Mouse (Mus musculus) urinary bladder, postnatal 14 days (tissue): ENCODE measurements around the gene Gm20388.
A peak's percentile ranks its signal among the peaks of the same experiment; 100 is the strongest.
"Not testable (repeated sequence)": the region's sequence is repeated elsewhere in the genome, so short reads cannot be mapped to it uniquely, and the experiment has no call there.

ENCODE experiments used
- DNase-seq: peaks from one replicate; pipeline ENCODE4 v3.0.0; 2021; ENCODE audit warnings: low spot score

Gene Gm20388

GRCm38 (mm10) chr8:121395316-121395715, 1484.7 kb downstream of the Gm20388 start:
- no peak for DNase-seq

- DNase-seq, result no peak
Observed at GRCm38 (mm10) chr8:121396151-121396550, 1485.5 kb downstream of the Gm20388 start.

GRCm38 (mm10) chr8:121397201-121397698, 1486.6 kb downstream of the Gm20388 start:
- DNase-seq, result no peak

DNA sequence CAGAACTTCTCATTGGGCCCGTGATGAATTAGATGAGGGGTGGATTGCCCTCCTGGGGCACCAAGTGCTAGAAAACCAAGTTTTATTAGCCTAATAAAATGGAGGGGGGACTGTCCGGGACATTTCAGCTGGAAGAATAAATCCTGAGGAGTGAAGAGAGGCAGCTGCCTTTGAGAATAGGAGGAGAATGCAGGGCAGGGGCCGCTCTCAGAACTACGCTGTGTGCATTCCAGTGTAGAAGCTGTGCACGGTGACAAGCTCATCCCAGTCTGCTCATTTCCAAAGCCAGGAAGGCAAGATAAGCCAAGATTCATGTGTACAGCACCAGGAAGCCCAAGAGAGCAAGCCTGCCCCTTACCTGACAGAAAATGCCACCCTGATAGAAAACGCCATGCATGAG, 1487.4 kb downstream of the Gm20388 start:
- DNase-seq, result no peak

DNA sequence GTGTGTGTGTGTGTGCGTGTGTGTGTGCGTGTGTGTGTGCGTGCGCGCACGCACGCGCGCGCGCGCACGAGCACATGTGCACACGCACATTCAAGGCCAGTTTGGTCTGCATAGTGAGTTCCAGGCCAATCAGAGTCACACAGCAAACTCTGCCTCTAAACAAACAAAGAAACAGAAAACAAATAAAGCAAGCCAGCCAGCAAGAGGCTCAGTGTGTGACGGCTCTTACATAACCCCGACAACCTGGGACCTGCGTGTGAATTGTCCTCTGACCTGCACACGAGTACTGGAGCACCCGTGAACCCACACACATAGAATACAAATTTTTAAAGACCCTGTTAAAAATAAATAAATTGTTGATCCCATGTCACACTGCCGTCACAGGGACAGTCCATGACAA, 1488.1 kb downstream of the Gm20388 start:
- no peak for DNase-seq

DNA sequence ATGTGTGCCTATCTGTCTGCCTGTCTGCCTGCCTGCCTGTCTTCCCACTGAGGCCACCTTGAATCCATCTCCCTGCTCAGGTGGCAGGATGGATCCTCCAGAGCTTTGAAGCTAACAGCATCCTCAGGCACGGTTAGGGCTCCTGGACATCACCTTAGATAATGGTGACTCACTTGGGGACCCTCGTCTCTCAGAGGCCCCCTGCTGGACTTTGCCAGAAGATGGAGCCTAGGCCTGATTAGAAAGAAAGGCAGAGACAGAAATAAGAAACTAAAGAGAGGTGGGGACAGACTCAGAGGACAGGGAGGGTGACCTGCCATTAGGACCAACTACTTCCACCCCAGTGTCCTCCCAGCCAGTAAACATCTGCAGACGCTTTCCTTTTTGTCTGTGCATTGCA, 1488.5 kb downstream of the Gm20388 start:
- DNase-seq, result no peak

DNA sequence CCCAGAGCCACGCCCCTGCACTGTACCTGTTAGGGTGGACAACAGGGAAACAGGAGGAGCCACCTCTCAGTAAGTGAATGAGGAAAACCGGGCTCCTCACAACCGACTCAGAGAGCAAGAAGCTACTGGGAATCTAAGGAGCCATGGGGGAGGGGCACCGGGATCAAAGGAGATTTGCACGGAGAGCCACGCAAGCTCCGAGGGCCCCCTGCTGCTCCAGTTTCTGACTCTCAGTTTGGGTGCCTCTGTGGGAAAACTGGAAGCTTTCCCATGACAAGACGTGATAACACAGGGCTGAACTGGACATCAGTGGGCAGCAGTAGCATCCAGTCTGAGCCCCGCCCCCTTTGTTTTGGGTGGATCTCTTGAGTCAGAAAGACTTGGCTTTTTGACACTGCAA, 1489.9 kb downstream of the Gm20388 start:
- DNase-seq, result no peak

GRCm38 (mm10) chr8:121403821-121404220, 1493.2 kb downstream of the Gm20388 start:
- no peak for DNase-seq

DNA sequence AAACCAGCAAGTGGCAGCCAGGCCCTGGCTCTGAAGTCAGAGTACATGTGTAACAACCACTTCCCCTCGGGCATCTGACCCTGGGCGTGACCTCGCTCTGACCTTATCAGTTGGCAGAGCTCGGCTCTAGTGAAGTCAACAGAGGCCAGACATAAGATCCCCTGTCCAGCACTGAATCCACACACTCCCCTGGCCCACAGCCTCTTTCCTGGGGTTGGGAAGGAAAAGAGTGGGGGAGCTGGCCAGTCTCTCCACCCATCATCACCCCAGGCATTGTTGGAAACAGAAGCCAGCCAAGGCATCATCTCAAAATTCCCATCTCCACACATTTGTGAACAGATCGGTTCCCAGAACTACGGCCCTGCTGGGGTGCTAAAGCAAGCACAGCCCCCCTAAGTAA, 1507.4 kb downstream of the Gm20388 start:
- no peak for DNase-seq

DNA sequence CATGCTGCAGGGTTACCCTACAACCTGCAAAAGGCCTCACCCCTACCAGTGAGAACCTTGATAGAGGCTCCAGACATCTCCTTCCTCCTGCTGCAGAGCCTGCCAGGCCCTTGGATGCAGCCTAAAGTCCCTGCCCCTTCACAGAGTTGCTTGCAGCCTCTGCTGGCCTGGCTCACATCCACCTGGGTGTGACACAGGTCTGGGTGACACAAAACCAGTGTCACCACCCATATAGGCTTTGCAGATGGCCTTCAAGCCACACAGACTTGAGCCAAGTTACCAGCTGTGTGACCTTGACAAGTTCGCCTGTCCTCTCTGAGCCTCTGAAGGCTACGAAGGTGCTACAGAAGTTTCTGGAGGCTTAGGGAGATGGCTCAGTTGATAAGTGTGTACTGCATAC, 1508.9 kb downstream of the Gm20388 start:
- no peak for DNase-seq

DNA sequence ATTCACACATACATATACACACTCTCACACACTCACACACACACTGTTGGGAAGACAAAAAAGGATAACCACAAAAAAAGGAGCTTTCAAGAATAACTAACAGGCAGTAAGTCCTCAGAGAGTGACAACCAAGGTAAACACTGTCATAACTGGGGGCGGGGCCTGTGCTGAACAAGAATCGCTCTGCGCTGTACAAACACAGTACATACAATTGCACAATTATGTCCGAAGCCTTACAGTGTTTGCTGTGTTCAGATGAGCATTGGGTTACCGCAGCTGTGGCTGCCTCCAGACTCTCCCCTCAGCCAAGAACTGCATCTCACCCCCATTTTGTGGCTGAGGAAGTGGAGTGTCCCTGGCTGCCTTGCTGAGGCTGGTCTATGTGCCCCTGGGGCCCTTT, 1510.4 kb downstream of the Gm20388 start:
- peak; percentile 26 for DNase-seq

DNA sequence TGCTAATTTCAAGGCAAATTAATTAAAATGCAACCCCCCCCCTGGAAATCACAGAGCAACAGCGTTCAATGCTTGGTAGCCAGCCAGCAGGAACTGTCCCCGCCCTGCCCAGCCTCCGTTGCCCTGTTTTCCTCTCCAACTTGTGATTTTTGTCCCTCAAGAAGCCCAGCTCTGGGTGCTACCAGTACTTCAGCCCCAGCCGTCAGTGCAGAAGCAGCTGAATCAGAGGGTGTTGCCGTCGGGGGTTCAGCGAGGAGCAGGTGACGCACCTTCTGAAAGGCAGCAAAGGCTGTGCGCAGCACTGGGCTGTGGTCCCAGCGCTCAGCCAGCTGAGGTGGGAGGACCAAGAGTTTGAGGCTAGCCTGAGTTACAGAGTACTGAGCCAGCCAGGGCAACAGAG, 1513.4 kb downstream of the Gm20388 start:
- no peak for DNase-seq

GRCm38 (mm10) chr8:121424600-121424999, 1514.0 kb downstream of the Gm20388 start:
- DNase-seq, result no peak

DNA sequence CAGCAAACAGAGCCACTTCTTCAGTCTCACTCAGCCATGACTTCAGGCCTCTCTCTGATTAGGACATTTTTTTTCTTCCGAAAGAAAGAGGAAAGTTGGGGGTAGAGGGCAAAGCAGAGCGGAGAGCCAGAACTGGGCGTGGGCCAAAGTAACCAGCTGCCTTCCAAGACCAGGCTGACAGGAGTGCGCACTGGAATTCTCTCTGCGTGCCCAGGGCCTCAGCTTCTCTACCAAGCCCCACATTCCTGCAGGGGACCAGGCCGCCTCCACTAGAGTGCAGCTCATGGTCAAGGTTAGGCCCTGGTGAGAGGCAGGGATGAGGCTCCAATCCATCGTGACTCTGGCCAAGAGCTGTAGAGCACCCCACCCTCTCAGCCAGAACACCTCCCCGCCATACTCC, 1520.9 kb downstream of the Gm20388 start:
- DNase-seq, result peak; percentile 16

GRCm38 (mm10) chr8:121433466-121433865, 1522.8 kb downstream of the Gm20388 start:
- no peak for DNase-seq

- DNase-seq, result peak; percentile 19
Observed at GRCm38 (mm10) chr8:121436656-121437055, 1526.0 kb downstream of the Gm20388 start.

GRCm38 (mm10) chr8:121437506-121437905, 1526.9 kb downstream of the Gm20388 start:
- DNase-seq, result no peak

GRCm38 (mm10) chr8:121438111-121438510, 1527.5 kb downstream of the Gm20388 start:
- no peak for DNase-seq

DNA sequence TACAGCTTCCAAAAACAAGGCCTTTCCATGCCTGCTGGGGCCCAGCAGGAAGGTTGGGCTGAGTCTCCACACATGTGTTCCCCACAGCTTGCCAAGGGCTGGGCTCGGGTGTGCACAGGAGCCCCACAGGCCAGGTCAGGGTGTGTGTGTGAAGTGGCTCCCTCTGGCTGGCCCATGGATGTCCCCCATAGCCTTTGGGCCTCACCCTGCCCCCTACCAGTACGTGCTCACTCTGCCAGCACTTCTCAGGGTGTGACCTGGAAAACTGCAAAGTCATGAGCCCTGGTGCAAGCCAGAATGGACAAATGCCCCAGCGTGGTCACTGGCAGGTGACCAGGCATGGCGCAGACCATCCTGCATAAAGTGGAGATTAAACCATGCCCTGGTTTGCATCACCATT, 1528.7 kb downstream of the Gm20388 start:
- DNase-seq, result no peak

GRCm38 (mm10) chr8:121443361-121443760, 1532.7 kb downstream of the Gm20388 start:
- DNase-seq, result no peak

DNA sequence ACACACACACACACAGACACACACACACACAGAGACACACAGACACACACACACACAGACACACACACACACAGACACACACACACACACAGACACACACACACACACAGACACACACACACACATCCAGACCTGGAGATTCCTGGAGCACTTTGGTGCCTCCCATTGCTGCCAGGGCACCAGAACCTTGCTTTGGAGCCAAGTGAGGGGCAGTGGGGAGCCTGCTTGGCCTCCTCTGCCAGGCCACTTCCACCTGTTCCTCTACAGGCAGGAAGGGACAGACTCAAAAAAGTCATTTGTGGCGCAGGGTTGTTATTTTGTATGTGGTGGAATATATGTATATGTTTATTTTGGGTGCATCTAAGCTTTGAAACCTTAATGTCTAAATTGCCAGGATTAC, 1533.9 kb downstream of the Gm20388 start:
- not testable (repeated sequence) for DNase-seq

DNA sequence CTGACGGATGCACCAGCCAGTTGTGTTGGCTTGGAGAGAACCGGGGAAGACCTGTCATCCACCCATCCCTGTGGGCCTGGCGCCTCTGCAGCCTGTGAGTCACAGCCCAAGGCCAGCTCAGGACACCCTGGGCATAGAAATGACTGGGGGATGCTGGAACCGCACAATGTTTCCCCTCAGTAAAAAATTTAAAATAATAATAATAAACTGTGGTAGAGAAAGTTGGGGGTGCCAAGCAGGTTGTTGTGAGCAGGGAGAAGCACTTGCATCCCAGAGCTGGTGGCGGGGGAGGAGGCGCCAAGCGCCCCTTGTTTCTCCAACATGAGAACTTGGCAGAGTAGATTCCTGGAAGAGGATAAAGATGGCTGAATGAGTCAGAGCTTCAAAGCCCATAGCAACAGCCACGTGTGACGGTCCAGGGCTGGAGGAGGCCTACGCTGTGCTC, 1534.4 kb downstream of the Gm20388 start:
- no peak for DNase-seq

DNA sequence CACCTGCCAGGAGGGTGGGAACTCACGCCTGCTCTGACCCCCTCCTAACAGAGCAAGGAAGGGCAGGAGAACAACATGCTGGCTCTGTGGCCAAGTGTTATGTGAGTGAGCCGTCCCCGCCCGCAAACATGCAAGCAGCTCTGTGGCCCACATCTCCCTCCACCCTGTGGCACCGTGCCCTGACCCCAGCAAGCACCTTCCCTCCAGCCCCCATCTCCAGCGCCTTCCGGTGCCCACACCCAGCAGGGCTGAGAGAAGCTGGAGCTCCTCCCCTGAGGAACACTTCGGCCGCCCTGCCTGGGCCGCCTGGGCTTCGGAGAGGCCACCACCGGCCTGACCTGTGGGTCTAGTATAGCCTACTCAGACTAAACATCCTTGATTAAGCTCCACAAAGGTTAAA, 1535.5 kb downstream of the Gm20388 start:
- DNase-seq, result no peak

DNA sequence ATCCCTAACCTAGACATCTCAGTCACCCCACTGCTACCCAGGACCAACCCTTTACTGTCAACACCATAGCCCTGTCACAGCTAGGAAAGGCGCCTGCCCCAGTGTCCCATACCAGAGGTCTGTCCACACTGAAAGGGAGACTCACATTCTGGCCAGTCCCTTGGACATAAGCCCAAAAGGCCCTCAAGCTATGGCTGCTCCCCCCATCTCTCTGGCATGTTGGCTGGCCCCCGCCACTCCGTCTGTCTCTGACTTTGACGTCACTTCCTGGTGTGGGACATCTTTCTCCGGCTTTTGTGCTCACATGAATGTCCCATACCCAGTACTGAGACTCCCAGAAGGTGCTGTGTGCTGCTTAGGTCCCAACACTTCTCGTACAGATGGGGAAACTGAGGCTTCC, 1536.2 kb downstream of the Gm20388 start:
- no peak for DNase-seq

GRCm38 (mm10) chr8:121450211-121450610, 1539.6 kb downstream of the Gm20388 start:
- DNase-seq, result no peak
